Mouse (Mus musculus) heart, embryonic 16.5 days (tissue): ENCODE results near the gene Rasgrf1. TPM values are rescaled to one million over a fixed set of nuclear protein-coding genes. Genes with fewer than 3 reads are reported as not detected.

Experiments used
- ATAC-seq: fragments of 200-750 bp; cut with Nextera tagmentation; replicated peaks from 2 replicates; pipeline ENCODE4 v1.8.0; 2017; ENCODE audit warnings: moderate number of reproducible peaks; ENCODE audit not compliant: insufficient read depth, low FRiP score; ENCODE audit errors: extremely low read depth
- H3K27ac ChIP-seq: fragments of 300-500 bp; sonication (generic); 2 replicates; pipeline ENCODE4 v1.5.1; 2014; ENCODE audit warnings: mild to moderate bottlenecking, low read length, control low read depth, moderate library complexity
- H3K27me3 ChIP-seq: fragments of 300-500 bp; sonication (generic); 2 replicates; pipeline ENCODE4 v1.6.1; 2014; ENCODE audit warnings: low read length, mixed read lengths; ENCODE audit not compliant: control insufficient read depth, insufficient read depth
- H3K36me3 ChIP-seq: fragments of 300-500 bp; sonication (generic); 2 replicates; pipeline ENCODE4 v1.6.1; 2014; ENCODE audit not compliant: control insufficient read depth, insufficient read depth
- H3K4me1 ChIP-seq: fragments of 300-500 bp; sonication (generic); 2 replicates; pipeline ENCODE4 v1.6.1; 2014; ENCODE audit warnings: low read length, mixed read lengths; ENCODE audit not compliant: control insufficient read depth, insufficient read depth
- H3K4me2 ChIP-seq: fragments of 300-500 bp; sonication (generic); 2 replicates; pipeline ENCODE4 v1.6.1; 2014; ENCODE audit warnings: low read depth, mild to moderate bottlenecking, control low read depth, low read length
- H3K4me3 ChIP-seq: fragments of 300-500 bp; sonication (generic); 2 replicates; pipeline ENCODE4 v1.5.1; 2014; ENCODE audit warnings: mild to moderate bottlenecking, control low read depth, low read length
- H3K9ac ChIP-seq: fragments of 300-500 bp; sonication (generic); 2 replicates; pipeline ENCODE4 v1.6.1; 2014; ENCODE audit warnings: low read length, control low read depth
- H3K9me3 ChIP-seq: fragments of 300-500 bp; sonication (generic); replicated peaks from 2 replicates; pipeline ENCODE4 v1.6.1; 2016; ENCODE audit warnings: low read length; ENCODE audit not compliant: control insufficient read depth
- WGBS: fragments of 180-500 bp; shearing (Covaris S2); extraction: QIAGEN DNeasy Blood & Tissue Kit; methylation state at CpG from one replicate; pipeline ENCODE4 v1.1.7; 2014; 5-methylcytosine and 5-hydroxymethylcytosine counted together
- polyA plus RNA-seq: library from polyadenylated mRNA; unstranded; fragments of >200 nt; fragmentation: Nextera tagmentation; extraction: Ambion mirVana; gene quantifications from 2 replicates; pipeline ENCODE4 v1.2.1, GENCODE M21; 2015

The Rasgrf1 gene
- polyA plus RNA-seq, 1 experiment from 2014 or later, result 0.11 TPM

DNA sequence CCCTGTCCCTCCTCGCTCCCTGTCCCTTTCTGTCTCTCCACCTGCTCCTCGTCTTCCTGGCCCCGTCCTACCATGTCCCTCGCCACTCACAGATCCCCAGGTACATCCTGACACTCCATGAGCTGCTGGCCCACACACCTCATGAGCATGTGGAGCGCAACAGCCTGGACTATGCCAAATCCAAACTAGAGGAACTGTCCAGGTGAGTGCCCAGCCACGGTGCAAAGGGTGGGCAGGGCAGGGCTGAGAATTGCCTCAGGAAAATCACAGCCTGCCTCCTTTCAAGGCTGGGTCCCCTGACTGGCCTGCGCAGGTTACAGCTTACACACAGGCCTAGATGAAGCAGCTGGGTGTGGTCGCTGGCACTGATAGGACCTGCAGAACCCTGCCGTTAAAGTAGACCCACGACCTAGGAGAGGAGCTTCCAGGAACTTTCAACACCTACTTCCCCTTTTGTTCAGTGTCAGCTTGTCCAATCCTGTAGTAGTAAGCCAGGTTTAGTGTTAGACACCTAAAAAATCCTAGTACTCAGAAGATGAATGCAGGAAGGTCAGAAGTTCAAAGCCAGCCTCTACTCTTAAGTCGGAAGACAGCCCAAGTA, 61.3 kb downstream of the Rasgrf1 start:
- no peaks in the 10 kb centered on the region for H3K36me3 ChIP-seq
- H3K27ac ChIP-seq, result no peak overlapping the region
- no peak overlapping the region for H3K9ac ChIP-seq
- WGBS, result 61% methylated on average over 11 of the region's 11 CpGs
- H3K4me3 ChIP-seq, result no peak overlapping the region
- H3K27me3 ChIP-seq, result peaks cover 5% of the 10 kb centered on the region; the same call in 1 of the 2 replicates
- H3K4me2 ChIP-seq, result no peak overlapping the region
- H3K4me1 ChIP-seq, result peaks cover 6% of the 10 kb centered on the region; the same call in 1 of the 2 replicates
- no peaks in the 10 kb centered on the region for H3K9me3 ChIP-seq
- ATAC-seq, result no peak

DNA sequence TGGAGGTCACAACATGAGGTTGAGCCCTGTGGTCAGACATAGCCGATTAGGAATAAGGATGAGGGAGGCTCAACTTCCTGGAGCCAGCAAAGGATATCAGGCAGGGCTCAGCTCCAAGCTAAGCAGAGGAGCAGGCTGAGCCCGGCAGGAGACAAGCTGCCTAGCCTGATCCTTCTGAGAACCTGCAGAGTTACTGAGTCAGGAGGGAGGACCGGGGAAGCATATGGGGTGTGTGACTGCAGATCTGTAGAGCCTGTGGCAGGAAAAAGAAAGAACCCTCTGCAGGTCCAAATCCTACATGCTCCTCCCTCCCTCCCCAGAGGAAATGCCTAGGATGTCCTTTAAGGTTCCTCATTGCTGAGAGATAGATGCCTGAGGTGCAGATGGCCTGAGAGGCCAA, 62.6 kb downstream of the Rasgrf1 start:
- Histone ChIP-seq H3K36me3 (no peaks in the 10 kb centered on the region), H3K4me3 (no peak overlapping the region), H3K27me3 (peaks cover 5% of the 10 kb centered on the region; the same call in 1 of the 2 replicates), H3K27ac (no peak overlapping the region), H3K9me3 (no peaks in the 10 kb centered on the region), H3K4me2 (no peak overlapping the region), H3K9ac (no peak overlapping the region), H3K4me1 (peaks cover 6% of the 10 kb centered on the region; the same call in 1 of the 2 replicates)
- no peak for ATAC-seq
- 22% methylated on average over 3 of the region's 3 CpGs for WGBS

DNA sequence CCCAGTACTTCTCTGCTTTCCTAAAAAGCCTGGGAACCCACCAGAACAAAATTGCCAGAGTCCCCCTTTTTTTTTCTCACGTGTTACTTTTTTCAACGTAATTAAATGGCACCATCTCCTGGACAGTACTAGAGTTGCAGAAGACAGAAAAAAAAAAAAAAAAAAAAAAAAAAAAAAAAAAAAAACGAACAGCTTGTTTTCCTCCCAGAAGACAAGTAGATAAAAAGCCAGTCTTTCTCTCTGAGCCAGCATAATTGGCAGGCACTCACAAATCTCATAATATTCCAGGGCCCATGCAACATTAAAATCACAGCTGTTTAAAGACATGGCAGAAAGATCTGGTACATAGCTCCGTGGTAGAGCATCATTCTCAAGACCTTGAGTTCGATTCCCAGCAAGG, 64.1 kb downstream of the Rasgrf1 start:
- 26% methylated on average over 5 of the region's 5 CpGs for WGBS
- Histone ChIP-seq H3K27me3 (peaks cover 5% of the 10 kb centered on the region; the same call in 1 of the 2 replicates), H3K27ac (no peak overlapping the region), H3K4me1 (peaks cover 6% of the 10 kb centered on the region; the same call in 1 of the 2 replicates), H3K9me3 (no peaks in the 10 kb centered on the region), H3K36me3 (no peaks in the 10 kb centered on the region), H3K4me3 (no peak overlapping the region), H3K9ac (no peak overlapping the region), H3K4me2 (no peak overlapping the region)
- no peak for ATAC-seq

DNA sequence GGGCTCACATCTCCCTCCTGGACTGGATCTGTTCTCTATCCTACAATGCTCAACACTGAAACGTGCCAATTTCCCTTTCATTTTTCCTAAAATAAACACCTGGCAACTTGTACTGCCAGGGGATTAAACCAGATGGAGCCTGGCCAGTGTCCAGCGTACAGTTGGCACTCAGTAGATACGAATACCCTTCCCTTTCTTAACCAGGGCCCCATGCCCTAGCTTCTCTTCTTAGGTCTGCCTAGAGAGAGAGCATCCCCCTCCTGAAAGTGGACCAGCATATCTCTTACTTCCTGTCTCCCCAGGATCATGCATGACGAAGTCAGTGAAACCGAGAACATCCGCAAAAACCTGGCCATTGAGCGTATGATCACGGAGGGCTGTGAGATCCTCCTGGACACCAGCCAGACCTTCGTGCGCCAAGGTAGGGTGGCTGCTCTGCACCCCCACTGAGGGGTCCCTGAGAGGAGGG, 64.8 kb downstream of the Rasgrf1 start:
- H3K4me1 ChIP-seq, result peaks cover 6% of the 10 kb centered on the region; the same call in 1 of the 2 replicates
- no peak overlapping the region for H3K27ac ChIP-seq
- whole genome bisulfite sequencing, result 64% methylated on average over 10 of the region's 10 CpGs
- ATAC-seq, result no peak
- no peak overlapping the region for H3K9ac ChIP-seq
- H3K4me3 ChIP-seq, result no peak overlapping the region
- no peaks in the 10 kb centered on the region for H3K9me3 ChIP-seq
- H3K36me3 ChIP-seq, result no peaks in the 10 kb centered on the region
- no peak overlapping the region for H3K4me2 ChIP-seq
- H3K27me3 ChIP-seq, result peaks cover 5% of the 10 kb centered on the region; the same call in 1 of the 2 replicates

DNA sequence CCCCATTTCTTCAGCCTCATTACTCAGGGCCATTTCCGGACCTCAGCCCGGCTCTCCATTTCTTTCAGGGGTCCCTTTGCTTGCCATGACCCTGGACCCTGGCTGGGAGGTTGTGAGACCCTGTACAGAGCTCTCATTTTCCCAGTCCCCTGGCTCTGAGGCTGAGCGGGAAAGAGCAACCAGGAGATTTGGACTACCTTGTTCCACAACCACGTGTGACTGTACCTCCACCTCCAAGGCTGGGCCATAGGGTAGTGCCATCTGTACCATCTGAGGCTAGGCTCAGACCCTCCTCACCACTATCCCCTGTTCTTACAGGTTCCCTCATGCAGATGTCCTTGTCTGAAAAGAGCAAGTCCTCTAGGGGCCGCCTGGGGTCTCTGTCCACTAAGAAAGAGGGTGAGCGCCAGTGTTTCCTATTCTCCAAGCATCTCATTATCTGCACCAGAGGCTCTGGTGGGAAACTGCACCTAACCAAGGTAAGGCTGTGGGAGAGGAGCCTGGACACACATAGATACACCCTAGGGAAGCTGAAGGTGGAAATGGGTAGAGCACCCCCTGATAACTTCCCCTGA, 66.7 kb downstream of the Rasgrf1 start:
- Histone ChIP-seq H3K4me1 (peaks cover 6% of the 10 kb centered on the region; the same call in 1 of the 2 replicates), H3K9me3 (no peaks in the 10 kb centered on the region), H3K27ac (no peak overlapping the region), H3K27me3 (peaks cover 5% of the 10 kb centered on the region; the same call in 1 of the 2 replicates), H3K36me3 (no peaks in the 10 kb centered on the region), H3K9ac (no peak overlapping the region), H3K4me3 (no peak overlapping the region), H3K4me2 (no peak overlapping the region)
- no peak for ATAC-seq
- WGBS, result 66% methylated on average over 6 of the region's 6 CpGs

DNA sequence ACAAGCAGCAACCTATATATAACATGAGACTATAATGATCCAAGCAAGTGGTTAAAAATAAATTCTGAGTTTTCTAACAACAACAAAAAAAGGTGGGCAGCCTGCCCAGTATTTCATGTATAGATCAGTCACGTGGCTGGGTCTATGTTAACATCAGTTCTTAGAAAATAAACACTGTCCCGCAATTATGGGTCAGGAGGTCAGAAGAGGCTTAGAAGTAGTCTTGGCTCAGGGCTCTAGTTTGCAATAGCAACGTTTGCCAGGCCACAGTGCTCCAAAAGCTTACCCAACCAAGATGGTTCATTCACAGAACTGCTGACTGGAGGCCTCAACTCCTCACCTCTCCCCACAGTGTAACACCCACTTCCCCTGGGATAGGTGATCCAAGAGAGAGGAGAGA, 69.5 kb downstream of the Rasgrf1 start:
- no peak overlapping the region for H3K27ac ChIP-seq
- H3K27me3 ChIP-seq, result no peaks in the 10 kb centered on the region
- H3K9me3 ChIP-seq, result no peaks in the 10 kb centered on the region
- no peak for ATAC-seq
- no peak overlapping the region for H3K4me3 ChIP-seq
- H3K36me3 ChIP-seq, result no peaks in the 10 kb centered on the region
- WGBS, result 25% methylated on average over 3 of the region's 3 CpGs
- H3K4me2 ChIP-seq, result no peak overlapping the region
- H3K4me1 ChIP-seq, result peaks cover 4% of the 10 kb centered on the region; the same call in 1 of the 2 replicates
- H3K9ac ChIP-seq, result no peak overlapping the region

DNA sequence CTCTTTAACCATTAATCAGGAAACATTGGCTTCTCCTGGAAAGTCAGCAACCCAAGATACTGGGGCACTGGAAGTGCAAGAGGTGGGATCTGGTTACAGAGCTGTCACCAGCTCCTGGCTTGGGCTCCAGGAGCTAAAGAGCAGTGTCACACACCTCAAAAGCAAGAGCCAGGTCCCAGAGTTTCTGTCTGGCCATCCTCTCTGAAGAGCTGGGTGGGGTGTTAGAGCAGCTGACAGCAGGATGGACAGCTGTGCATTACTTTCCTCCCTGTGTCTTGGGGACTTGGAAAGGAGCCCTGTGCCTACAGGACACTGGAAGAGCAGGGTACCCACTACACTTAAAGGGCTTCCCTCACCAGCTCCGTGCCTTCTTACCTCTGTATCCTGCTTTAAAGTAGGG, 72.5 kb downstream of the Rasgrf1 start:
- no peak overlapping the region for H3K4me2 ChIP-seq
- H3K4me3 ChIP-seq, result no peak overlapping the region
- no peak overlapping the region for H3K9ac ChIP-seq
- no peak for ATAC-seq
- no peak overlapping the region for H3K27ac ChIP-seq
- no peaks in the 10 kb centered on the region for H3K36me3 ChIP-seq
- WGBS, result 54% methylated on average over 1 of the region's 1 CpGs
- H3K9me3 ChIP-seq, result no peaks in the 10 kb centered on the region
- no peaks in the 10 kb centered on the region for H3K4me1 ChIP-seq
- no peaks in the 10 kb centered on the region for H3K27me3 ChIP-seq

DNA sequence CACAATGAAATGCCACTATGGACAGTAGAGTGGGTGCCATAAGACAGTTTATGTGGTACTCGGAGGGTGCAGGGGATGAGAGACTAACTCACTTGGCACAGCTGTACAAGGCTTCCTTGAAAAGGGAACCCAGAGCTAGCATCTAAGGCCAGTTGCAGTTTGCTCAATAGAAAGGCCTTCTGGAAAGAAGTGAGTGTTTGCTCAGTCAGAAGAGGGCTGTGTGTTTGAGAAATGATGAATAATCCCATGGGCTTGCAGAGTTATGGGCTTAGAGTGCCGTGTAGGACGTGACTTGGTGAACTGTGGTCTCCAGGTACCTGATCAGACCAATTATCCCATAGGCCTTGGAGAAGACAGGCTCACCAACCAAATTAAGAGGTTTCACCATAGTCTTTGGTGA, 78.3 kb downstream of the Rasgrf1 start:
- Histone ChIP-seq H3K9me3 (no peaks in the 10 kb centered on the region), H3K9ac (no peak overlapping the region), H3K27ac (no peak overlapping the region), H3K4me3 (no peak overlapping the region), H3K4me1 (no peaks in the 10 kb centered on the region), H3K4me2 (no peak overlapping the region), H3K27me3 (no peaks in the 10 kb centered on the region), H3K36me3 (no peaks in the 10 kb centered on the region)
- no peak for ATAC-seq
- WGBS, result 61% methylated on average over 3 of the region's 3 CpGs

DNA sequence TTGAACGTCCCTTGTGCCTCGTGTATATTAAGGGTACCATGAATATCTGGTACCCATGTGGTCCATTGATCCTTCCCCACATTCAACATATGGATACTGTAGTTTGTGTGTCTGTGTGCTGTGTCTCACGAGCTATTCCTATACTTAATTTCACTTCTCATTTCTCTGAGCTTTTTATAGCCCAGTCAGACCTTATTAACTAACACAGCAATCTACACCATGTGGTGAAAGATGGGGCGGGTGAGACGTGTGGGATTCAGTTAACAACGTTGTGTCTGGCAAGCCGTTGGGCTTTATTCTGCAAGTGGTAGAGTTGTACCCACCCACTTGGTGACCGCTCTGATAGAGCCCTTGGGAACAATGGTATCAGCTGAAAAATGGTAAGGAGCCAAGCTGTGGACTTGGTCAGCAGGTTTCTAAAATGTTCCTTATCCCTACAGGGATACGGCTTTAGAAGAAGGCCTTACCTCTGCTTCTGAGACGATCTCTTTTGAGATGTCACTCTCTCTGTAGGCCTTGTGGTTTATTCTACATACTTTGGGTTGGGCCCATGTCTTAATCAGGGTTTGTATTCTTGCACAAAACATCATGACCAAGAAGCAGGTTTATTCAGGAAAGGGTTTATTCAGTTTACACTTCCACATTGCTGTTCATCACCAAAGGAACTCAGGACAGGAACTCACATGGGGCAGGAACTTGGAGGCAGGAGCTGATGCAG, 79.3 kb downstream of the Rasgrf1 start:
- H3K4me3 ChIP-seq, result no peak overlapping the region
- H3K9me3 ChIP-seq, result no peaks in the 10 kb centered on the region
- H3K27ac ChIP-seq, result no peak overlapping the region
- no peaks in the 10 kb centered on the region for H3K36me3 ChIP-seq
- H3K4me1 ChIP-seq, result no peaks in the 10 kb centered on the region
- ATAC-seq, result no peak
- WGBS, result 62% methylated on average over 10 of the region's 10 CpGs
- H3K27me3 ChIP-seq, result no peaks in the 10 kb centered on the region
- no peak overlapping the region for H3K4me2 ChIP-seq
- H3K9ac ChIP-seq, result no peak overlapping the region
